Mouse (Mus musculus): ENCODE results near the gene Stx6. TPM values are rescaled to one million over a fixed set of nuclear protein-coding genes. Genes with fewer than 3 reads are reported as not detected.

The Stx6 gene
- 114 and 115 TPM in 2 replicates for polyA plus RNA-seq (2015; fragmentation: Nextera tagmentation; extraction: Ambion mirVana)

- peak within 1 kb of the TSS; percentile 85 for H3K27ac ChIP-seq
- peak within 1 kb of the TSS; percentile 82 for H3K4me3 ChIP-seq
- 4% methylated on average over 27 of the region's 48 CpGs for WGBS
- ATAC-seq, result peak; percentile 99
- H3K9me3 ChIP-seq (replicated peaks), result no peaks in the 10 kb centered on the region
- peaks cover 20% of the 10 kb centered on the region for H3K4me1 ChIP-seq
- H3K36me3 ChIP-seq (ENCODE audit: poor library complexity, severe bottlenecking), result no peaks in the 10 kb centered on the region
- H3K27me3 ChIP-seq, result no peaks in the 10 kb centered on the region
- peak within 1 kb of the TSS; percentile 74 for H3K4me2 ChIP-seq
- peak within 1 kb of the TSS; percentile 92 for H3K9ac ChIP-seq
Observed at GRCm38 (mm10) chr1:155158141-155158969, at the start of gene Stx6. Gene Stx6 (plus strand): TSS chr1:155158715.

GRCm38 (mm10) chr1:155109387-155110350, 48.8 kb upstream of the Stx6 start:
- Histone ChIP-seq H3K9me3 (replicated peaks) (no peaks in the 10 kb centered on the region), H3K4me1 (peaks cover 57% of the 10 kb centered on the region), H3K9ac (peak overlapping the region; percentile 28), H3K4me3 (no peak overlapping the region), H3K36me3 (ENCODE audit: poor library complexity, severe bottlenecking) (no peaks in the 10 kb centered on the region), H3K27me3 (peaks cover 7% of the 10 kb centered on the region; the same call in 1 of the 2 replicates), H3K27ac (peak overlapping the region; percentile 69), H3K4me2 (peak overlapping the region; percentile 33)
- ATAC-seq, result no peak
- WGBS, result 15% methylated on average over 18 of the region's 18 CpGs

- 7% methylated on average over 6 of the region's 6 CpGs for WGBS
- Histone ChIP-seq H3K27me3 (peaks cover 17% of the 10 kb centered on the region; the same call in 1 of the 2 replicates), H3K9ac (no peak overlapping the region), H3K9me3 (replicated peaks) (no peaks in the 10 kb centered on the region), H3K27ac (peak overlapping the region; percentile 61; the same call in 1 of the 2 replicates), H3K36me3 (ENCODE audit: poor library complexity, severe bottlenecking) (no peaks in the 10 kb centered on the region), H3K4me1 (peaks cover 57% of the 10 kb centered on the region), H3K4me3 (no peak overlapping the region), H3K4me2 (no peak overlapping the region)
- ATAC-seq, result peak; percentile 78
Observed at GRCm38 (mm10) chr1:155111491-155111890, 47.0 kb upstream of the Stx6 start.

GRCm38 (mm10) chr1:155112118-155112517, 46.4 kb upstream of the Stx6 start:
- 0 out of 2 replicates have a peak, but pooled peaks cover 14% of the 10 kb centered on the region for H3K27me3 ChIP-seq
- no peaks in the 10 kb centered on the region for H3K36me3 ChIP-seq (ENCODE audit: poor library complexity, severe bottlenecking)
- WGBS, result 20% methylated on average over 4 of the region's 4 CpGs
- H3K27ac ChIP-seq, result no peak overlapping the region
- no peak overlapping the region for H3K9ac ChIP-seq
- no peaks in the 10 kb centered on the region for H3K9me3 ChIP-seq (replicated peaks)
- no peak for ATAC-seq
- no peak overlapping the region for H3K4me3 ChIP-seq
- H3K4me1 ChIP-seq, result peaks cover 57% of the 10 kb centered on the region
- H3K4me2 ChIP-seq, result no peak overlapping the region

- no peak overlapping the region for H3K4me2 ChIP-seq
- no peak overlapping the region for H3K9ac ChIP-seq
- no peak overlapping the region for H3K4me3 ChIP-seq
- H3K36me3 ChIP-seq (ENCODE audit: poor library complexity, severe bottlenecking), result no peaks in the 10 kb centered on the region
- H3K27me3 ChIP-seq, result 0 out of 2 replicates have a peak, but pooled peaks cover 13% of the 10 kb centered on the region
- no peaks in the 10 kb centered on the region for H3K9me3 ChIP-seq (replicated peaks)
- 83% methylated on average over 1 of the region's 1 CpGs for WGBS
- H3K4me1 ChIP-seq, result peaks cover 57% of the 10 kb centered on the region
- no peak overlapping the region for H3K27ac ChIP-seq
- no peak for ATAC-seq
Observed at GRCm38 (mm10) chr1:155112875-155113274, 45.6 kb upstream of the Stx6 start.

- Histone ChIP-seq H3K27ac (no peak overlapping the region), H3K4me1 (peaks cover 48% of the 10 kb centered on the region), H3K9ac (no peak overlapping the region), H3K4me2 (no peak overlapping the region), H3K36me3 (ENCODE audit: poor library complexity, severe bottlenecking) (no peaks in the 10 kb centered on the region), H3K4me3 (no peak overlapping the region), H3K27me3 (0 out of 2 replicates have a peak, but pooled peaks cover 13% of the 10 kb centered on the region), H3K9me3 (replicated peaks) (no peaks in the 10 kb centered on the region)
- WGBS, result 10% methylated on average over 3 of the region's 3 CpGs
- no peak for ATAC-seq
Observed at GRCm38 (mm10) chr1:155113946-155114345, 44.6 kb upstream of the Stx6 start.

- no peaks in the 10 kb centered on the region for H3K36me3 ChIP-seq (ENCODE audit: poor library complexity, severe bottlenecking)
- no peak overlapping the region for H3K4me3 ChIP-seq
- no peak overlapping the region for H3K4me2 ChIP-seq
- H3K4me1 ChIP-seq, result 0 out of 2 replicates have a peak, but pooled peaks cover 3% of the 10 kb centered on the region
- H3K9me3 ChIP-seq (replicated peaks), result no peaks in the 10 kb centered on the region
- ATAC-seq, result no peak
- H3K27me3 ChIP-seq, result 0 out of 2 replicates have a peak, but pooled peaks cover 10% of the 10 kb centered on the region
- WGBS, result 88% methylated on average over 1 of the region's 1 CpGs
- no peak overlapping the region for H3K9ac ChIP-seq
- no peak overlapping the region for H3K27ac ChIP-seq
Observed at GRCm38 (mm10) chr1:155119719-155120118, 38.8 kb upstream of the Stx6 start.

GRCm38 (mm10) chr1:155121977-155122939, 36.3 kb upstream of the Stx6 start:
- Histone ChIP-seq H3K9ac (no peak overlapping the region), H3K4me3 (no peak overlapping the region), H3K27me3 (no peaks in the 10 kb centered on the region), H3K27ac (no peak overlapping the region), H3K36me3 (ENCODE audit: poor library complexity, severe bottlenecking) (no peaks in the 10 kb centered on the region), H3K4me1 (0 out of 2 replicates have a peak, but pooled peaks cover 3% of the 10 kb centered on the region), H3K9me3 (replicated peaks) (no peaks in the 10 kb centered on the region), H3K4me2 (no peak overlapping the region)
- WGBS, result 84% methylated on average over 21 of the region's 21 CpGs
- peak; percentile 67; the same call in 1 of the 2 replicates for ATAC-seq

- no peaks in the 10 kb centered on the region for H3K27me3 ChIP-seq
- no peaks in the 10 kb centered on the region for H3K9me3 ChIP-seq (replicated peaks)
- H3K27ac ChIP-seq, result no peak overlapping the region
- no peak overlapping the region for H3K4me3 ChIP-seq
- no peaks in the 10 kb centered on the region for H3K36me3 ChIP-seq (ENCODE audit: poor library complexity, severe bottlenecking)
- H3K4me2 ChIP-seq, result no peak overlapping the region
- H3K9ac ChIP-seq, result no peak overlapping the region
- no peak for ATAC-seq
- H3K4me1 ChIP-seq, result 0 out of 2 replicates have a peak, but pooled peaks cover 3% of the 10 kb centered on the region
- WGBS, result 95% methylated on average over 5 of the region's 5 CpGs
Observed at GRCm38 (mm10) chr1:155124397-155124796, 34.1 kb upstream of the Stx6 start.

- Histone ChIP-seq H3K9ac (no peak overlapping the region), H3K4me2 (no peak overlapping the region), H3K36me3 (ENCODE audit: poor library complexity, severe bottlenecking) (no peaks in the 10 kb centered on the region), H3K4me3 (no peak overlapping the region), H3K27ac (no peak overlapping the region), H3K9me3 (replicated peaks) (no peaks in the 10 kb centered on the region), H3K4me1 (0 out of 2 replicates have a peak, but pooled peaks cover 3% of the 10 kb centered on the region), H3K27me3 (no peaks in the 10 kb centered on the region)
- ATAC-seq, result no peak
- WGBS, result 89% methylated on average over 5 of the region's 5 CpGs
Observed at GRCm38 (mm10) chr1:155126716-155127115, 31.8 kb upstream of the Stx6 start.

- Histone ChIP-seq H3K4me2 (no peak overlapping the region), H3K9ac (no peak overlapping the region), H3K9me3 (replicated peaks) (no peaks in the 10 kb centered on the region), H3K27ac (no peak overlapping the region), H3K4me3 (no peak overlapping the region), H3K27me3 (no peaks in the 10 kb centered on the region), H3K4me1 (0 out of 2 replicates have a peak, but pooled peaks cover 3% of the 10 kb centered on the region), H3K36me3 (ENCODE audit: poor library complexity, severe bottlenecking) (no peaks in the 10 kb centered on the region)
- 91% methylated on average over 5 of the region's 5 CpGs for WGBS
- no peak for ATAC-seq
Observed at GRCm38 (mm10) chr1:155127429-155127934, 31.0 kb upstream of the Stx6 start.
